Mouse (Mus musculus) heart, embryonic 16.5 days (tissue): ENCODE measurements around the gene Spef1. TPM values are rescaled to one million over a fixed set of nuclear protein-coding genes. Genes with fewer than 3 reads are reported as not detected.
"Not testable (repeated sequence)": the region's sequence is repeated elsewhere in the genome, so short reads cannot be mapped to it uniquely, and the experiment has no call there.

Experiments
- ATAC-seq: fragments of 200-750 bp; cut with Nextera tagmentation; replicated peaks from 2 replicates; pipeline ENCODE4 v1.8.0; 2017; ENCODE audit warnings: moderate number of reproducible peaks; ENCODE audit not compliant: insufficient read depth, low FRiP score; ENCODE audit errors: extremely low read depth
- H3K27ac ChIP-seq: fragments of 300-500 bp; sonication (generic); 2 replicates; pipeline ENCODE4 v1.5.1; 2014; ENCODE audit warnings: mild to moderate bottlenecking, low read length, control low read depth, moderate library complexity
- H3K27me3 ChIP-seq: fragments of 300-500 bp; sonication (generic); 2 replicates; pipeline ENCODE4 v1.6.1; 2014; ENCODE audit warnings: low read length, mixed read lengths; ENCODE audit not compliant: control insufficient read depth, insufficient read depth
- H3K36me3 ChIP-seq: fragments of 300-500 bp; sonication (generic); 2 replicates; pipeline ENCODE4 v1.6.1; 2014; ENCODE audit not compliant: control insufficient read depth, insufficient read depth
- H3K4me1 ChIP-seq: fragments of 300-500 bp; sonication (generic); 2 replicates; pipeline ENCODE4 v1.6.1; 2014; ENCODE audit warnings: low read length, mixed read lengths; ENCODE audit not compliant: control insufficient read depth, insufficient read depth
- H3K4me2 ChIP-seq: fragments of 300-500 bp; sonication (generic); 2 replicates; pipeline ENCODE4 v1.6.1; 2014; ENCODE audit warnings: low read depth, mild to moderate bottlenecking, control low read depth, low read length
- H3K4me3 ChIP-seq: fragments of 300-500 bp; sonication (generic); 2 replicates; pipeline ENCODE4 v1.5.1; 2014; ENCODE audit warnings: mild to moderate bottlenecking, control low read depth, low read length
- H3K9ac ChIP-seq: fragments of 300-500 bp; sonication (generic); 2 replicates; pipeline ENCODE4 v1.6.1; 2014; ENCODE audit warnings: low read length, control low read depth
- H3K9me3 ChIP-seq: fragments of 300-500 bp; sonication (generic); replicated peaks from 2 replicates; pipeline ENCODE4 v1.6.1; 2016; ENCODE audit warnings: low read length; ENCODE audit not compliant: control insufficient read depth
- WGBS: fragments of 180-500 bp; shearing (Covaris S2); extraction: QIAGEN DNeasy Blood & Tissue Kit; methylation state at CpG from one replicate; pipeline ENCODE4 v1.1.7; 2014; 5-methylcytosine and 5-hydroxymethylcytosine counted together
- polyA plus RNA-seq: library from polyadenylated mRNA; unstranded; fragments of >200 nt; fragmentation: Nextera tagmentation; extraction: Ambion mirVana; gene quantifications from 2 replicates; pipeline ENCODE4 v1.2.1, GENCODE M21; 2015

Gene Spef1
- 2.0 and 2.8 TPM in 2 replicates for polyA plus RNA-seq

DNA sequence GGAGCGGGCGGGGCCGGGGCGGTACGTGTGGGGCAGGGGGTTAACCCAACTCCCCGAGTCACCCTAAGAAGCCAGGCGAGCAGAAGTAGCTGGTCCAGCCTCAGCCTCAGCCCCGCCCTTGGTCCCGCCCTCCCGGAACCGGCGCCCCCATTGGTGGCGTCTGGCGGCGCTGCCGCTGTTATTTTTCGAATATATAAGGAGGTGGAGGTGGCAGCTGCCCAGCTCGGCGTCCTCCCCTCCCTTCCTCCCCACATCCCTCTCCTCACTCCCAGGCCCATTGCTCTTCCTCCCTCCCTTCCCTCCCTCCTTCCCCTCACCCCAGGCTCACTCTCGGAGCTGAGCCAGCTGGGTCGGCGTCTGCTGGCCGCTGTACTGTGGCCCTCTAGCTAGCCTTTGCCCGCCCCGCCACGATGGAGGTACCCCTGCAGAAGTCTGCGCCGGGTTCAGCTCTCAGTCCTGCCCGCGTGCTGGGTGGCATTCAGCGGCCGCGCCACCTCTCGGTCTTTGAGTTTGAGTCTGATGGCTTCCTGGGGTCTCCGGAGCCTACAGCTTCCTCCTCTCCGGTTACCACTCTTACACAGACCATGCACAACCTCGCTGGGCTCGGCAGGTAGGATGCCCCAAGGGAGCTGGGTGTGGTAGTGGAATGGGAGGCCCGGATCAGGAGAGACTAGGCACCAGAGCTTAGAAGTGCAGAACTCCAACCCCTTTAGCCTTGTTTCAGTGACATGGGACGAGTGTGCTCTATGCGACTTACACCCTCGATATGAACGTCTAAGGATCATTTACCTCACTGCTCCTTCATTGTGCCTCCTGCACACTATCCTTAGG, at the start of gene Spef1, which contains the start of gene Cdc25b:
Gene Spef1 (minus strand): TSS at position 512 of the 831 bp plus-strand sequence.
Gene Cdc25b (plus strand): TSS at position 179 of the 831 bp plus-strand sequence.
- Histone ChIP-seq H3K4me2 (peak within 1 kb of the TSS; percentile 76), H3K27me3 (no peaks in the 10 kb centered on the region), H3K4me3 (peak within 1 kb of the TSS; percentile 66), H3K4me1 (peaks cover 22% of the 10 kb centered on the region), H3K9me3 (no peaks in the 10 kb centered on the region), H3K36me3 (peaks cover 9% of the 10 kb centered on the region), H3K9ac (peak within 1 kb of the TSS; percentile 78), H3K27ac (peak within 1 kb of the TSS; percentile 95)
- ATAC-seq = peak; percentile 91
- under 1% methylated on average over 43 of the region's 43 CpGs for WGBS

DNA sequence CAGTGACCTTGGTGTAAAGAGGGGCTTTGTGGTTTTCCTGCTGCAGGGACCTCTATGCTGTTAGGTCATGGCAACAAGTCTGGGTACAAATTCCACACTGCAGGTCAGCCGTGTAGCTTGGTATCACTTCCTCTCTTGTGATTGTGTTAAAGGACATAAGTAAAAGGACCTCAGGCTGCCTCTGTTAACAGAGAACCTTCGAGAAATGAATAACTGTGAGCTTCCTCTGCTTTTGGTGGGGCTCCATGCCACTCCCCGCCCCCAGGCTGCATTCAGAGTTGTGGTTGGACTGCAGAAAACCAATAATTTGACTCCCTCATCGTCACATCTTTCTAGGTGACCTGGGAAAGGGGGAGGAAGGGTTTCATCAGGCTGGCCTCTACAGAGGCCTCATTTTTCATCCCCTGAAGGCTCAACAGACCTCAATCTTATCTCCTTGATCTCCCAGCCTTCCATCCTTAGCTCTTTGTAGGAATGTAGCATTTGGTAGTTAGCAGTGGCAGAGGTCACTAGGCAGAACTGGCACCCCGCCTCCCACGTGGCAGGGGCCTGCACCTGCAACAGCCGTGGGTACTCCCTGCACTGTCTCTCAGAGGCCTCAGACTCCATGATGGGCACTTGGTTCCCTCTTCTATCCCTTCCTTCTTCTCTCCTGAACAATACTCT, 48.0 kb upstream of the Spef1 start:
- Histone ChIP-seq H3K4me2 (peak overlapping the region; percentile 91), H3K9ac (peak overlapping the region; percentile 72), H3K27me3 (no peaks in the 10 kb centered on the region), H3K4me1 (peaks cover 21% of the 10 kb centered on the region), H3K27ac (no peak overlapping the region; the same call in 1 of the 2 replicates), H3K4me3 (peak overlapping the region; percentile 59), H3K36me3 (peaks cover 11% of the 10 kb centered on the region), H3K9me3 (no peaks in the 10 kb centered on the region)
- ATAC-seq = no peak
- WGBS = 67% methylated on average over 7 of the region's 7 CpGs

- H3K4me1 ChIP-seq = peaks cover 21% of the 10 kb centered on the region
- H3K4me2 ChIP-seq = peak overlapping the region; percentile 91
- H3K27me3 ChIP-seq = no peaks in the 10 kb centered on the region
- no peaks in the 10 kb centered on the region for H3K9me3 ChIP-seq
- H3K4me3 ChIP-seq = peak overlapping the region; percentile 59
- peaks cover 6% of the 10 kb centered on the region for H3K36me3 ChIP-seq
- peak; percentile 52 for ATAC-seq
- WGBS = 6% methylated on average over 28 of the region's 28 CpGs
- H3K9ac ChIP-seq = peak overlapping the region; percentile 72
- peak overlapping the region; percentile 65 for H3K27ac ChIP-seq
Measured at GRCm38 (mm10) chr2:131234127-131234650, 47.1 kb upstream of the Spef1 start.

DNA sequence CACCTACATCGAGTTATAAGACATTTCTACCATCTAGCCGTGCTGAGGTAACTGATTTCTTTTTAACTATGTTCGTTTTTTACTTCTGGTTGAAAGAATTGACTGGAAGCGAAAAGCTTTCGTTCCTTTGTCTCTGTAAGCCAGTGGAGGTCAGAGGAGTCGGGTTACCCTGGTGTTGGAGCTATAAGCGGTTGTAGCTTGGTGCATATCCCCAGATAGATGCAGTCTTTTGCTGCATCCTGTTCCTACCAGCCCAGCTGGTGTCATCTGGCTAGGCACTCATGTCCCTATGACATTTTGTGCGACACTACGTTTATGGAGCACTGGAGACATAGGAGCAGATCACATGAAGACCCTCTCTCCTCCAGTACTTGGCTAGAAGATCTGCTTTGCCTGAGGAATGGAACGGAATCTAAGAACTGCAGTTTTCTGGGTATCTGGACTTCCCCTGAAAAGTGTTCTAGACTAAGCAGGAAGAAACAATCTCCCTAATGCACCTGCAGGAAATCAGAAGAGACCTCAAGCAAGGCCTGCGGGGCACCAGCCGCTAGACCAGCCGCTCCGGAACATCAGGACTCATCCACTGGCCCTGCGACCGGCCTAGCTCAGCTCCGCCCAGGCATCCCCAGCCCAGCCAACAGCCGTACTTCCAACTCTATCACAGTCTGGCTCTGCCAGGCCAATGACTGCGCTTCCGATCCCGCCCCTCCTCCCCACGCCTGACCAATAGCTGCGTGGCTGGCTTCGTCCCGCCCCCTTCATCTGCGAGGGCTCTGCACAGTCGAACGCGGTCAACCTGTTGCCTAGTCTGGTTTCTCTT, 46.4 kb upstream of the Spef1 start, which contains the start of gene Mavs:
Gene Mavs (plus strand): TSS at position 757 of the 820 bp plus-strand sequence.
- Histone ChIP-seq H3K4me2 (peak within 1 kb of the TSS; percentile 91), H3K27ac (peak within 1 kb of the TSS; percentile 65), H3K9ac (peak within 1 kb of the TSS; percentile 72), H3K4me1 (peaks cover 21% of the 10 kb centered on the region), H3K27me3 (no peaks in the 10 kb centered on the region), H3K4me3 (peak within 1 kb of the TSS; percentile 59), H3K36me3 (peaks cover under 1% of the 10 kb centered on the region; the same call in 1 of the 2 replicates), H3K9me3 (no peaks in the 10 kb centered on the region)
- ATAC-seq = peak; percentile 99
- WGBS = 13% methylated on average over 29 of the region's 29 CpGs

DNA sequence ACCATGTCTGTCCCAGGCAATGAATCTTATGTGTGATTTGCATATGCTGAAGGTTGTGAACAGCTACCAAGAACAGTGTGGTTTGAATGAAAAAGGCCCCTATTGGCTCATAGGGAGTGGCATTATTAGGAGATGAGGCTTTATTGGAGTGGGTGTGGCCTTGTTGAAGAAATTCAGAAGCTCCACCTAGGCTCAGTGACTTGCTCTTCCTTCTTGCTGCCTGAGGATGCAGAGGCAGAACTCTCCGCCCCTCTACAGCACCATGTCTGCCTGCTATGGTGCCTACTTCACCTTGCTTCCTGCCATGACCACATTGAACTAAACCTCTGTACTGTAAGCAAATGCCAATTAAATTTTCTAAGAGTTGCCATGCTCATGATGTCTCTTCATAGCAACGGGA, 45.5 kb upstream of the Spef1 start:
- Histone ChIP-seq H3K4me1 (peaks cover 21% of the 10 kb centered on the region), H3K9me3 (no peaks in the 10 kb centered on the region), H3K4me3 (no peak overlapping the region), H3K4me2 (no peak overlapping the region), H3K9ac (no peak overlapping the region), H3K36me3 (no peaks in the 10 kb centered on the region), H3K27me3 (no peaks in the 10 kb centered on the region), H3K27ac (no peak overlapping the region)
- ATAC-seq = no peak
- WGBS = 90% methylated on average over 2 of the region's 2 CpGs

DNA sequence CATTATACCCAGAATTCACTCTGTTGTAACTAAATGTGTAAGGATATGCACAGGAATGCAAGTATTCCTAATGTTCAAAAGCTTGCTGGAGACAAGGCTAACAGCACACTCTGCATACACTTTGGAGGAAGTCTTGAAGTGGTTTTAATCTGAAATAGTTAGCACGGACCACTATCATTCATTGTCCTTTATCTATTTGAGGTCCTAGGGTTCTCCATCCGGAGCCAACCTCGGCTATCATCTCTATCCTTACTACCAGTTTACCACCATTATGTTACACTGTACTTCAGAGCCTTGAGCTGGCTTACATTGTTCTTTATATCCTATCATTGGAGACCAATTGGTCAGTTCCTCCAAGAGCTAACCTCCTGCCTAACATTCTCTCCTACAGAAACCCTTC, 40.2 kb upstream of the Spef1 start:
- H3K27me3 ChIP-seq = no peaks in the 10 kb centered on the region
- H3K4me2 ChIP-seq = no peak overlapping the region
- H3K36me3 ChIP-seq = no peaks in the 10 kb centered on the region
- H3K4me1 ChIP-seq = no peaks in the 10 kb centered on the region
- H3K9me3 ChIP-seq = no peaks in the 10 kb centered on the region
- H3K9ac ChIP-seq = no peak overlapping the region
- 66% methylated on average over 3 of the region's 3 CpGs for WGBS
- ATAC-seq = no peak
- no peak overlapping the region for H3K4me3 ChIP-seq
- no peak overlapping the region for H3K27ac ChIP-seq

GRCm38 (mm10) chr2:131226669-131227068, 39.6 kb upstream of the Spef1 start:
- ATAC-seq, H3K4me1 ChIP-seq, H3K27ac ChIP-seq, H3K36me3 ChIP-seq, H3K9me3 ChIP-seq, H3K4me2 ChIP-seq, H3K4me3 ChIP-seq, H3K27me3 ChIP-seq, H3K9ac ChIP-seq: not testable (repeated sequence)
- WGBS = 57% methylated on average over 2 of the region's 2 CpGs

DNA sequence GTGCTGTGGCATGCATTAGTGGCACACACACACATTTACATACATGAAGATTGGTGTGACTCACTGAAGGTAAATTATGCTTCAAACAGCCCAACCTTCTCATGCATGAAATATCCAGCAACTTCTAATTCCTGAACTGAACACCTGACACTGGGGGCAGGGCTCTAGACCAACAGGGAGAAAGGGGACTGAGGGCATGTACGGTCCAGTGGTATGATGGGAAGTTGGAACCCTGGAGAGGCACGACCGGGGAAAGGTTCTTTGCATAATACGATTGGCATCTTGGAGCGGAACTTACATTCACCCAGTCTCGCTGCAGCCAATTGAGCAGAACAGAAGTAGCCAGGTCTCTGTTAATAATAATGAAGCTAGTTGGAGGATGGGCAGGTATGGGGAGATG, 38.1 kb upstream of the Spef1 start:
- Histone ChIP-seq H3K4me2 (no peak overlapping the region), H3K36me3 (no peaks in the 10 kb centered on the region), H3K27ac (no peak overlapping the region), H3K9me3 (no peaks in the 10 kb centered on the region), H3K4me3 (no peak overlapping the region), H3K4me1 (no peaks in the 10 kb centered on the region), H3K27me3 (no peaks in the 10 kb centered on the region), H3K9ac (no peak overlapping the region)
- no peak; the same call in 1 of the 2 replicates for ATAC-seq
- 81% methylated on average over 6 of the region's 6 CpGs for WGBS
